Mouse (Mus musculus): ENCODE data around the gene Rab35. TPM values are rescaled to one million over a fixed set of nuclear protein-coding genes. Genes with fewer than 3 reads are reported as not detected.

Rab35 gene
- polyA plus RNA-seq, 1 experiment from 2014 or later, result 19.9 TPM

DNA sequence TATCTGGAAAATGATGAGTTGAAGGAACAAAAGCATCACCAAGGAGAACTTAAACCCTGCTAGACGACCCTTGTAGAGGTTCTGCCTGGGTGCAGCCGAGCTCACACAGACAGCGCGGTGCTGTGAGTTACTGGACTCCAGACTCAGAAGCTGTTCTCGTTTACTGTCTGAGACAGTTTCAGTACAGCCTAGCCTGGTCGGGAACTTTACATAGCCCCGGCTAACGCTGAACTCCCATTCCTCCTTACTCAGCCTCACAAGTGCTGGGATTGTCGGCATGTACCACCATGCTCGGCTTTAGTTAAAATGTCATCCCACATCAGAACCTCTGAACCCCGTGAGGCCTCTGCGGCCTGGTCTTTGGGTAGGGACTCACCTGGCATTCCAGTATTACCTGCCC, 37.3 kb downstream of the Rab35 start:
- ATAC-seq (ENCODE audit: insufficient read depth) (no peak), DNase-seq (no peak)
- Histone ChIP-seq H3K27ac (ENCODE audit: low read depth) (no peak overlapping the region), H3K4me2 (no peak overlapping the region), H3K9me3 (ENCODE audit: low read depth, low read length) (no peaks in the 10 kb centered on the region), H3K9ac (no peak overlapping the region), H3K4me1 (ENCODE audit: insufficient read depth) (no peaks in the 10 kb centered on the region), H3K36me3 (ENCODE audit: insufficient read depth) (no peaks in the 10 kb centered on the region), H3K27me3 (ENCODE audit: insufficient read depth, low read length) (no peaks in the 10 kb centered on the region), H3K4me3 (ENCODE audit: low read depth, low read length) (no peak overlapping the region)
- WGBS, result 83% methylated on average over 12 of the region's 12 CpGs
- no peak for TF ChIP-seq CTCF (IDR thresholded peaks at IDR 0.05; ENCODE audit: low read depth)

GRCm38 (mm10) chr5:115669974-115670373, 38.3 kb downstream of the Rab35 start:
- H3K27ac ChIP-seq (ENCODE audit: low read depth), result no peak overlapping the region
- no peaks in the 10 kb centered on the region for H3K9me3 ChIP-seq (ENCODE audit: low read depth, low read length)
- DNase-seq (no peak), ATAC-seq (ENCODE audit: insufficient read depth) (no peak)
- no peak overlapping the region for H3K4me3 ChIP-seq (ENCODE audit: low read depth, low read length)
- 81% methylated on average over 11 of the region's 11 CpGs for WGBS
- no peaks in the 10 kb centered on the region for H3K36me3 ChIP-seq (ENCODE audit: insufficient read depth)
- H3K9ac ChIP-seq, result no peak overlapping the region
- H3K27me3 ChIP-seq (ENCODE audit: insufficient read depth, low read length), result no peaks in the 10 kb centered on the region
- no peak overlapping the region for H3K4me2 ChIP-seq
- H3K4me1 ChIP-seq (ENCODE audit: insufficient read depth), result no peaks in the 10 kb centered on the region
- no peak for TF ChIP-seq CTCF (IDR thresholded peaks at IDR 0.05; ENCODE audit: low read depth)

DNA sequence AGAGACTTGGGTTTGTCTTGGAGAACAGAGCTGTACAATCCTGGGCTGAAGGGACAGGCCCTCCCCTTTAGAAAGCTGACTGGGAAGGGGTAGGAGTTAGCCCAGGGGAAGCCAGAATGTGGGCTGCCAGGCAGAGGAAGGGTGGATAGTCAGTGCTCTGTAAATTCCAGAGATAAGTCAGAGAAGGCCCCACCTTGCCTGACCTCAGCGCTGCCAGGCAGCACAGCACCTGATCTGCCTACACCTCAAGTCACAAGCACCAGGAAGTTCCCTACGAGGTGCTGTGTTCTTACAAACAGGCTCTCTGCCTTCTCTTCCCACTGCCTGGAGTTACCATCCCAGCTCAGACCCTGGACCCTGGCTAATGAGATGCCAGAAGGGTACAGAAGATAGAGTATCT, 38.7 kb downstream of the Rab35 start:
- H3K27ac ChIP-seq (ENCODE audit: low read depth), result no peak overlapping the region
- WGBS, result 47% methylated on average over 2 of the region's 2 CpGs
- H3K27me3 ChIP-seq (ENCODE audit: insufficient read depth, low read length), result no peaks in the 10 kb centered on the region
- no peak overlapping the region for H3K4me2 ChIP-seq
- H3K9me3 ChIP-seq (ENCODE audit: low read depth, low read length), result no peaks in the 10 kb centered on the region
- H3K36me3 ChIP-seq (ENCODE audit: insufficient read depth), result no peaks in the 10 kb centered on the region
- TF ChIP-seq CTCF (IDR thresholded peaks at IDR 0.05; ENCODE audit: low read depth), result no peak
- ATAC-seq (ENCODE audit: insufficient read depth) (no peak; the same call in 1 of the 2 replicates), DNase-seq (no peak)
- no peak overlapping the region for H3K4me3 ChIP-seq (ENCODE audit: low read depth, low read length)
- H3K9ac ChIP-seq, result no peak overlapping the region
- H3K4me1 ChIP-seq (ENCODE audit: insufficient read depth), result no peaks in the 10 kb centered on the region

GRCm38 (mm10) chr5:115671846-115672245, 40.1 kb downstream of the Rab35 start:
- no peak for DNase-seq
- H3K36me3 ChIP-seq (ENCODE audit: insufficient read depth), result no peaks in the 10 kb centered on the region
- no peak overlapping the region for H3K4me3 ChIP-seq (ENCODE audit: low read depth, low read length)
- no peak overlapping the region for H3K4me2 ChIP-seq
- no peaks in the 10 kb centered on the region for H3K4me1 ChIP-seq (ENCODE audit: insufficient read depth)
- H3K27me3 ChIP-seq (ENCODE audit: insufficient read depth, low read length), result no peaks in the 10 kb centered on the region
- no peak for ATAC-seq (ENCODE audit: insufficient read depth)
- no peaks in the 10 kb centered on the region for H3K9me3 ChIP-seq (ENCODE audit: low read depth, low read length)
- H3K9ac ChIP-seq, result no peak overlapping the region
- no peak for TF ChIP-seq CTCF (IDR thresholded peaks at IDR 0.05; ENCODE audit: low read depth)
- H3K27ac ChIP-seq (ENCODE audit: low read depth), result no peak overlapping the region
- WGBS, result 55% methylated on average over 8 of the region's 8 CpGs

DNA sequence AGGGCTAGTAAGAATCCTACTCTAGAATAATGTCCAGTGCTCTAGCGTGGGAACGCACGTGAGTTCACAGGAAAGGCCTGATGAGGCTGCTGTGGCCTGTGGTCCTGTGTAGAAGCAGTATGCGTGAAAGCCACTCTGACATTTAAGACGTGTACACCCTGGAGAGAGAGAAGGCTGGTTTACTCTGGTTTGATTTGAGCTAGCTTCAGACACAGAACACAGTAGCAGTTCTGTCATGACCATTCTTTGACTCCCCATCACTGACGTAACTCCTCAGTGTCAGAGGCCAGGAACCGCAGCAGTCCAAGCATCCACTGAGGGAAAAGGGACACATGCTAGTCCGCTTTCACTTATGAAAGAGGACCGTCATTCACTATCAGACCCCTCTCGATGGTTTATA, 53.4 kb downstream of the Rab35 start:
- Histone ChIP-seq H3K4me1 (ENCODE audit: insufficient read depth) (no peaks in the 10 kb centered on the region), H3K4me2 (no peak overlapping the region), H3K27me3 (ENCODE audit: insufficient read depth, low read length) (no peaks in the 10 kb centered on the region), H3K36me3 (ENCODE audit: insufficient read depth) (no peaks in the 10 kb centered on the region), H3K27ac (ENCODE audit: low read depth) (no peak overlapping the region), H3K4me3 (ENCODE audit: low read depth, low read length) (no peak overlapping the region), H3K9ac (no peak overlapping the region), H3K9me3 (ENCODE audit: low read depth, low read length) (no peaks in the 10 kb centered on the region)
- DNase-seq, result no peak
- TF ChIP-seq CTCF (IDR thresholded peaks at IDR 0.05; ENCODE audit: low read depth), result no peak
- ATAC-seq (ENCODE audit: insufficient read depth), result no peak
- WGBS, result 66% methylated on average over 10 of the region's 10 CpGs

GRCm38 (mm10) chr5:115686716-115687115, 55.0 kb downstream of the Rab35 start:
- Histone ChIP-seq H3K4me2 (no peak overlapping the region), H3K27ac (ENCODE audit: low read depth) (no peak overlapping the region), H3K36me3 (ENCODE audit: insufficient read depth) (no peaks in the 10 kb centered on the region), H3K4me3 (ENCODE audit: low read depth, low read length) (no peak overlapping the region), H3K27me3 (ENCODE audit: insufficient read depth, low read length) (no peaks in the 10 kb centered on the region), H3K9me3 (ENCODE audit: low read depth, low read length) (no peaks in the 10 kb centered on the region), H3K9ac (no peak overlapping the region), H3K4me1 (ENCODE audit: insufficient read depth) (no peaks in the 10 kb centered on the region)
- TF ChIP-seq CTCF (IDR thresholded peaks at IDR 0.05; ENCODE audit: low read depth), result no peak
- DNase-seq, result no peak
- WGBS, result 66% methylated on average over 7 of the region's 7 CpGs
- ATAC-seq (ENCODE audit: insufficient read depth), result no peak

DNA sequence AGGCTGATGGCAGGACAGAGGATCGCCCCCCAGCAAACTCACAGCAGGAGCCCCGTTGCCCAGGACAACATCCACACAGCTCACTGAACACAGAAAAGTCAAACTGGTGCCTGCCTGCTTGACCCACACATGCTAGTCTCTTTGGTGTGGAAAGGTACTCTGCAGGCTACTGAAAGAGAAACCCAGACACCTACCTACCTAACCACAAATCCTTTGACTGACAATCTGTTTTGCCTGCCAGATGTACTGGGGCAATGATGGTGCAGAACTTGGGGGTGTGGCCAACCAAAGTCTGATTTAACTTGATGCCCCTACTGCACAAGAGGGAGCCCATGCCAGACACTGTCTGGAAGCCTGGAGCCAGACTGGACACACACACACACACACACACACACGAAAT, 61.6 kb downstream of the Rab35 start:
- no peak overlapping the region for H3K4me2 ChIP-seq
- no peak overlapping the region for H3K27ac ChIP-seq (ENCODE audit: low read depth)
- DNase-seq (no peak), ATAC-seq (ENCODE audit: insufficient read depth) (no peak)
- WGBS, result 36% methylated on average over 3 of the region's 3 CpGs
- no peaks in the 10 kb centered on the region for H3K27me3 ChIP-seq (ENCODE audit: insufficient read depth, low read length)
- no peaks in the 10 kb centered on the region for H3K36me3 ChIP-seq (ENCODE audit: insufficient read depth)
- no peak for TF ChIP-seq CTCF (IDR thresholded peaks at IDR 0.05; ENCODE audit: low read depth)
- no peaks in the 10 kb centered on the region for H3K4me1 ChIP-seq (ENCODE audit: insufficient read depth)
- H3K9me3 ChIP-seq (ENCODE audit: low read depth, low read length), result no peaks in the 10 kb centered on the region
- H3K9ac ChIP-seq, result no peak overlapping the region
- no peak overlapping the region for H3K4me3 ChIP-seq (ENCODE audit: low read depth, low read length)

- H3K27ac ChIP-seq (ENCODE audit: low read depth), result no peak overlapping the region
- H3K36me3 ChIP-seq (ENCODE audit: insufficient read depth), result no peaks in the 10 kb centered on the region
- H3K4me3 ChIP-seq (ENCODE audit: low read depth, low read length), result no peak overlapping the region
- H3K9me3 ChIP-seq (ENCODE audit: low read depth, low read length), result no peaks in the 10 kb centered on the region
- TF ChIP-seq CTCF (IDR thresholded peaks at IDR 0.05; ENCODE audit: low read depth), result no peak
- WGBS, result 72% methylated on average over 6 of the region's 6 CpGs
- ATAC-seq (ENCODE audit: insufficient read depth), result no peak
- no peak overlapping the region for H3K9ac ChIP-seq
- DNase-seq, result no peak
- no peaks in the 10 kb centered on the region for H3K27me3 ChIP-seq (ENCODE audit: insufficient read depth, low read length)
- no peaks in the 10 kb centered on the region for H3K4me1 ChIP-seq (ENCODE audit: insufficient read depth)
- H3K4me2 ChIP-seq, result no peak overlapping the region
Measured at GRCm38 (mm10) chr5:115695191-115695770, 63.6 kb downstream of the Rab35 start.

Data from lung, embryonic 14.5 days (tissue).